Mouse (Mus musculus) spleen, postnatal 10 days (tissue): ENCODE measurements at regions not wholly inside any gene's neighbourhood (a gene's known extent, or its start where the extent isn't known, plus 50 kb on each side); places are given as distances from the start of the nearest gene placed in this dataset.

ENCODE experiments used
- DNase-seq, 2 experiments: peaks; one replicate each; pipeline ENCODE4 v3.0.0; 2021 to 2022; ENCODE audit warnings: low spot score in 2 of 2

- DNase-seq = no peak
Observed at GRCm38 (mm10) chr19:15487576-15487975, 459.6 kb downstream of the Psat1 start.

- no peak for DNase-seq
Observed at GRCm38 (mm10) chr19:15481605-15482004, 465.5 kb downstream of the Psat1 start.

GRCm38 (mm10) chr19:15469541-15469940, 477.6 kb downstream of the Psat1 start:
- no peak for DNase-seq

- DNase-seq = no peak
Observed at GRCm38 (mm10) chr19:15466713-15467112, 480.4 kb downstream of the Psat1 start.

- DNase-seq = no peak
Observed at GRCm38 (mm10) chr19:15465063-15465760, 481.9 kb downstream of the Psat1 start.

GRCm38 (mm10) chr19:15457793-15458192, 489.3 kb downstream of the Psat1 start:
- DNase-seq = no peak

- no peak for DNase-seq
Observed at GRCm38 (mm10) chr19:15456943-15457735, 490.0 kb downstream of the Psat1 start.

- DNase-seq = no peak
Observed at GRCm38 (mm10) chr19:15448989-15449388, 498.1 kb downstream of the Psat1 start.

GRCm38 (mm10) chr19:15431798-15432197, 515.3 kb downstream of the Psat1 start:
- DNase-seq = no peak

GRCm38 (mm10) chr19:15421311-15421710, 525.8 kb downstream of the Psat1 start:
- DNase-seq = no peak

- DNase-seq = no peak
Observed at GRCm38 (mm10) chr19:15398624-15399023, 548.5 kb downstream of the Psat1 start.

GRCm38 (mm10) chr19:15371682-15372081, 575.5 kb downstream of the Psat1 start:
- no peak for DNase-seq

- DNase-seq = no peak
Observed at GRCm38 (mm10) chr19:15366951-15367350, 580.2 kb downstream of the Psat1 start.

- no peak for DNase-seq
Observed at GRCm38 (mm10) chr19:15357181-15357580, 590.0 kb downstream of the Psat1 start.

- no peak for DNase-seq
Observed at GRCm38 (mm10) chr19:15348356-15348755, 598.8 kb downstream of the Psat1 start.

- DNase-seq = no peak
Observed at GRCm38 (mm10) chr19:15342229-15342628, 604.9 kb downstream of the Psat1 start.

GRCm38 (mm10) chr19:15340305-15340983, 606.7 kb downstream of the Psat1 start:
- no peak for DNase-seq

- DNase-seq = no peak
Observed at GRCm38 (mm10) chr19:15339979-15340304, 607.2 kb downstream of the Psat1 start.

- no peak for DNase-seq
Observed at GRCm38 (mm10) chr19:15330155-15330554, 617.0 kb downstream of the Psat1 start.

- no peak for DNase-seq
Observed at GRCm38 (mm10) chr19:15299474-15299873, 647.7 kb downstream of the Psat1 start.

GRCm38 (mm10) chr19:15285016-15285415, 662.1 kb downstream of the Psat1 start:
- no peak for DNase-seq

- no peak for DNase-seq
Observed at GRCm38 (mm10) chr19:15242781-15243180, 644.9 kb upstream of the Tle4 start.
